Mouse (Mus musculus): ENCODE data around the gene Smg6. TPM values are rescaled to one million over a fixed set of nuclear protein-coding genes. Genes with fewer than 3 reads are reported as not detected.
A peak's percentile ranks its signal among the peaks of the same experiment; 100 is the strongest.

Gene Smg6
- total RNA-seq, 2 experiments from 2014 or later, result 9.4 to 10.1 TPM

GRCm38 (mm10) chr11:75116379-75116778 lies 190.8 kb downstream of the Smg6 start:
- DNase-seq, result no peak

- DNase-seq, result no peak
These were observed 192.5 kb downstream of the Smg6 start for GRCm38 (mm10) chr11:75118141-75118540.

GRCm38 (mm10) chr11:75119298-75119697 lies 193.7 kb downstream of the Smg6 start:
- DNase-seq, result peak; percentile 54

GRCm38 (mm10) chr11:75119841-75120240 lies 194.2 kb downstream of the Smg6 start:
- no peak for DNase-seq

GRCm38 (mm10) chr11:75121348-75121747 lies 195.7 kb downstream of the Smg6 start:
- no peak for DNase-seq

- DNase-seq, result no peak
These were observed 198.8 kb downstream of the Smg6 start for GRCm38 (mm10) chr11:75124406-75124805.

GRCm38 (mm10) chr11:75126384-75126783 lies 200.8 kb downstream of the Smg6 start:
- no peak for DNase-seq

- no peak for DNase-seq
These were observed 203.9 kb downstream of the Smg6 start for GRCm38 (mm10) chr11:75129481-75129880.

GRCm38 (mm10) chr11:75131300-75131699 lies 205.7 kb downstream of the Smg6 start:
- no peak for DNase-seq

- peak; percentile 35 for DNase-seq
These were observed 206.7 kb downstream of the Smg6 start for GRCm38 (mm10) chr11:75132278-75132677.

GRCm38 (mm10) chr11:75133391-75133790 lies 207.8 kb downstream of the Smg6 start:
- DNase-seq, result no peak

- peak; percentile 41 for DNase-seq
These were observed 208.3 kb downstream of the Smg6 start for GRCm38 (mm10) chr11:75133951-75134350.

GRCm38 (mm10) chr11:75134485-75135068 lies 209.0 kb downstream of the Smg6 start:
- DNase-seq, result no peak

- no peak for DNase-seq
These were observed 209.7 kb downstream of the Smg6 start for GRCm38 (mm10) chr11:75135358-75135757.

- no peak for DNase-seq
These were observed 211.2 kb downstream of the Smg6 start for GRCm38 (mm10) chr11:75136666-75137398.

- DNase-seq, result peak; percentile 83
These were observed 213.7 kb downstream of the Smg6 start for GRCm38 (mm10) chr11:75139122-75139963.

- DNase-seq, result peak; percentile 81
These were observed 214.8 kb downstream of the Smg6 start for GRCm38 (mm10) chr11:75140431-75140830.

- no peak for DNase-seq
These were observed 215.4 kb downstream of the Smg6 start for GRCm38 (mm10) chr11:75141038-75141437.

- no peak for DNase-seq
These were observed 216.3 kb downstream of the Smg6 start for GRCm38 (mm10) chr11:75141913-75142312.

- no peak for DNase-seq
These were observed 217.1 kb downstream of the Smg6 start for GRCm38 (mm10) chr11:75142749-75143148.

- DNase-seq, result no peak
These were observed 220.2 kb downstream of the Smg6 start for GRCm38 (mm10) chr11:75145841-75146240.

GRCm38 (mm10) chr11:75147106-75147845 lies 221.7 kb downstream of the Smg6 start:
- no peak for DNase-seq

All from gastrocnemius, postnatal 25 days (tissue).